ENCODE assay signal across 12 mouse cellular contexts in the genomic region with DNA sequence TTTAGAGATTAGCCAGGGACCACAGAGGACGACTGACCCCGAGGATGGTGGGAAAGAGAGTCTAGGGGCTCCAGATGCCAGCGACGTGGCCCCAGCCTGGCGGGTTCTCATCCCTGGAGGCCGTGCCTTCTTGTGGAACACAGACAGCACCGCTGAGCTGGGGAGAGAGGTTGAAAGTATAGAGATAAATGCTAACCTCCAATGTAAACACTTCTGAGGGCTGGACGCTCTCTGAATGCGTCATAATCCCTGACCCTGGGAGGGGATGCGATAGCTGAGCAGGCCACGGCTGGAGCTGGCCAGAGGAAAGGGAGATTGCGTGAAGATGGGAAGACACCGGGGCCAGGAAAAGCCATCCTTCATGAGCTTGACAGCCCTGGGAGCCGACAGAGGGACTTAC.
DNase-seq lines count a peak whose midpoint lies in the region; ATAC-seq and TF ChIP-seq lines count a peak whose summit lies in the region.
"Had no signal": no experiment of that assay in that cellular context is flagged by ENCODE, and none has a peak within 500 bp of the region (broad histone marks: within the 10 kb centered on the region; RNA-seq: fewer than 3 reads in every experiment).

No protein-coding gene starts in this region.

- 0 out of 2 replicates have a peak, but pooled peaks have one; percentile 24 for ATAC-seq in kidney, embryonic 14.5 days (ENCODE audit: low FRiP score, low TSS enrichment)
- ATAC-seq in erythroid progenitor cell, adult 5-6 weeks (replicated peaks; ENCODE audit: low FRiP score, poor library complexity, severe bottlenecking), result no peak

- WGBS in kidney, embryonic 14.5 days, result 9% methylated on average over 14 of the region's 14 CpGs

- H3K4me2 ChIP-seq in kidney, embryonic 14.5 days (replicated peaks; ENCODE audit: low read depth, low read length), result peak overlapping the region; percentile 34
- H3K4me2 ChIP-seq: hindbrain, embryonic 15.5 days had no signal

- no peaks in the 10 kb centered on the region for H3K36me3 ChIP-seq in kidney, embryonic 14.5 days (ENCODE audit: control insufficient read depth, insufficient read depth, low read length)
- H3K36me3 ChIP-seq in testis, adult 2 months (ENCODE audit: control insufficient read depth, insufficient read depth, low read length), result no peaks in the 10 kb centered on the region
- H3K36me3 ChIP-seq: hindbrain, embryonic 15.5 days had no signal

- no peak overlapping the region for H3K27ac ChIP-seq in kidney, embryonic 14.5 days (ENCODE audit: low read depth, low read length)
- H3K27ac ChIP-seq in testis, adult 2 months (ENCODE audit: control insufficient read depth, insufficient read depth, low read depth, low read length), result no peak overlapping the region
- H3K27ac ChIP-seq: hindbrain, embryonic 15.5 days; layer of hippocampus, adult 2 months had no signal

- no peak for TF ChIP-seq CTCF in testis, adult 2 months (IDR thresholded peaks at IDR 0.05; ENCODE audit: control insufficient read depth, insufficient read depth, insufficient replicate concordance, low read depth, low read length)

- intact Hi-C loops in gastrocnemius, postnatal 36 days (cut with DNase I), result no loop called here

- H3K4me3 ChIP-seq in kidney, embryonic 14.5 days (ENCODE audit: low read length), result no peak overlapping the region
- H3K4me3 ChIP-seq in testis, adult 2 months (ENCODE audit: control insufficient read depth, low read depth, low read length), result peak overlapping the region; percentile 52
- H3K4me3 ChIP-seq: hindbrain, embryonic 15.5 days; layer of hippocampus, adult 2 months had no signal

- H3K9me3 ChIP-seq in kidney, embryonic 14.5 days (ENCODE audit: control insufficient read depth, low read length), result no peaks in the 10 kb centered on the region
- H3K9me3 ChIP-seq: hindbrain, embryonic 15.5 days had no signal

- DNase-seq in adrenal gland, postnatal 10 days, result peak; percentile 11
- no peak for DNase-seq in adrenal gland, postnatal 4 days (ENCODE audit: low spot score in 2 of 2)
- no peak for DNase-seq in kidney, postnatal 36 days
- no peak for DNase-seq in testis, postnatal 10 days (ENCODE audit: low spot score)
- DNase-seq in gastrocnemius, postnatal 36 days, result no peak
- DNase-seq: cerebellum, adult 9-11 months; lung, postnatal 10 days had no signal

- TF ChIP-seq POLR2A in testis, adult 2 months (IDR thresholded peaks at IDR 0.05; ENCODE audit: control insufficient read depth, low read depth, low read length), result peak; percentile 44; the same call in 1 of the 2 replicates

- peaks cover 6% of the 10 kb centered on the region; the same call in 1 of the 2 replicates for H3K4me1 ChIP-seq in kidney, embryonic 14.5 days (ENCODE audit: control insufficient read depth, insufficient read depth, low read length)
- no peaks in the 10 kb centered on the region for H3K4me1 ChIP-seq in testis, adult 2 months (ENCODE audit: control insufficient read depth, insufficient read depth, low read length)
- H3K4me1 ChIP-seq: hindbrain, embryonic 15.5 days had no signal

- H3K9ac ChIP-seq in kidney, embryonic 14.5 days (ENCODE audit: low read depth, low read length), result no peak overlapping the region
- H3K9ac ChIP-seq: hindbrain, embryonic 15.5 days had no signal

- H3K27me3 ChIP-seq in kidney, embryonic 14.5 days (ENCODE audit: control insufficient read depth, insufficient read depth, low read length), result peaks cover 10% of the 10 kb centered on the region
- no peaks in the 10 kb centered on the region for H3K27me3 ChIP-seq in testis, adult 2 months (ENCODE audit: control insufficient read depth, insufficient read depth, low read length)
- H3K27me3 ChIP-seq: hindbrain, embryonic 15.5 days had no signal
